Mouse (Mus musculus) embryonic facial prominence, embryonic 15.5 days (tissue): ENCODE data around the gene Nwd2. TPM values are rescaled to one million over a fixed set of nuclear protein-coding genes. Genes with fewer than 3 reads are reported as not detected.

Experiments used
- ATAC-seq: fragments of 200-750 bp; cut with Nextera tagmentation; 2 replicates; pipeline ENCODE4 v1.8.0; 2017; ENCODE audit warnings: low read depth, moderate TSS enrichment; ENCODE audit not compliant: insufficient number of reproducible peaks, low FRiP score, low TSS enrichment
- H3K27ac ChIP-seq: fragments of 300-500 bp; sonication (generic); replicated peaks from 2 replicates; pipeline ENCODE4 v1.5.1; 2015; ENCODE audit warnings: mild to moderate bottlenecking, inconsistent platforms
- H3K27me3 ChIP-seq: fragments of 300-500 bp; sonication (generic); 2 replicates; pipeline ENCODE4 v1.6.1; 2015; ENCODE audit warnings: inconsistent platforms
- H3K36me3 ChIP-seq: fragments of 300-500 bp; sonication (generic); 2 replicates; pipeline ENCODE4 v1.6.1; 2015; ENCODE audit warnings: mild to moderate bottlenecking, inconsistent platforms
- H3K4me1 ChIP-seq: fragments of 300-500 bp; sonication (generic); 2 replicates; pipeline ENCODE4 v1.6.1; 2015; ENCODE audit warnings: inconsistent platforms
- H3K4me2 ChIP-seq: fragments of 300-500 bp; sonication (generic); replicated peaks from 2 replicates; pipeline ENCODE4 v1.6.1; 2015; ENCODE audit warnings: mild to moderate bottlenecking, inconsistent platforms
- H3K4me3 ChIP-seq: fragments of 300-500 bp; sonication (generic); replicated peaks from 2 replicates; pipeline ENCODE4 v1.5.1; 2015; ENCODE audit warnings: mild to moderate bottlenecking, inconsistent platforms
- H3K9ac ChIP-seq: fragments of 300-500 bp; sonication (generic); 2 replicates; pipeline ENCODE4 v1.6.1; 2015; ENCODE audit warnings: inconsistent platforms
- H3K9me3 ChIP-seq: fragments of 300-500 bp; sonication (generic); replicated peaks from 2 replicates; pipeline ENCODE4 v1.6.1; 2016; ENCODE audit warnings: inconsistent platforms
- WGBS: fragments of 180-500 bp; shearing (Covaris S2); methylation state at CpG from one replicate; pipeline ENCODE4 v1.1.7; 2015; 5-methylcytosine and 5-hydroxymethylcytosine counted together
- polyA plus RNA-seq: library from polyadenylated mRNA; unstranded; fragments of >200 nt; fragmentation: Nextera tagmentation; extraction: Ambion mirVana; gene quantifications from 2 replicates; pipeline ENCODE4 v1.2.1, GENCODE M21; 2015

The Nwd2 gene
- polyA plus RNA-seq, 1 experiment from 2014 or later: 0.32 TPM

GRCm38 (mm10) chr5:63765886-63766285 lies 117.0 kb downstream of the Nwd2 start:
- ATAC-seq: no peak
- Histone ChIP-seq H3K9me3 (no peaks in the 10 kb centered on the region), H3K9ac (no peak overlapping the region), H3K36me3 (no peaks in the 10 kb centered on the region), H3K4me1 (peaks cover 8% of the 10 kb centered on the region; the same call in 1 of the 2 replicates), H3K27me3 (no peaks in the 10 kb centered on the region), H3K4me2 (no peak overlapping the region), H3K27ac (no peak overlapping the region), H3K4me3 (no peak overlapping the region)
- WGBS: 73% methylated on average over 4 of the region's 4 CpGs

- Histone ChIP-seq H3K9me3 (no peaks in the 10 kb centered on the region), H3K27me3 (no peaks in the 10 kb centered on the region), H3K36me3 (no peaks in the 10 kb centered on the region), H3K4me1 (peaks cover 8% of the 10 kb centered on the region; the same call in 1 of the 2 replicates), H3K4me2 (no peak overlapping the region), H3K4me3 (no peak overlapping the region), H3K9ac (no peak overlapping the region), H3K27ac (no peak overlapping the region)
- 36% methylated on average over 6 of the region's 6 CpGs for WGBS
- ATAC-seq: no peak
Measured at GRCm38 (mm10) chr5:63766715-63767114, 117.8 kb downstream of the Nwd2 start.

GRCm38 (mm10) chr5:63767464-63767863 lies 118.6 kb downstream of the Nwd2 start:
- H3K36me3 ChIP-seq: no peaks in the 10 kb centered on the region
- WGBS: 52% methylated on average over 8 of the region's 8 CpGs

GRCm38 (mm10) chr5:63768220-63768619 lies 119.3 kb downstream of the Nwd2 start:
- no peak overlapping the region for H3K9ac ChIP-seq
- H3K27ac ChIP-seq: no peak overlapping the region
- no peaks in the 10 kb centered on the region for H3K36me3 ChIP-seq
- H3K4me3 ChIP-seq: no peak overlapping the region
- H3K4me1 ChIP-seq: peaks cover 8% of the 10 kb centered on the region; the same call in 1 of the 2 replicates
- 67% methylated on average over 4 of the region's 4 CpGs for WGBS
- no peak for ATAC-seq
- H3K27me3 ChIP-seq: no peaks in the 10 kb centered on the region
- no peaks in the 10 kb centered on the region for H3K9me3 ChIP-seq
- H3K4me2 ChIP-seq: no peak overlapping the region

More at GRCm38 (mm10) chr5:63767464-63767863, 118.6 kb downstream of the Nwd2 start:
- H3K9me3 ChIP-seq: no peaks in the 10 kb centered on the region
- no peak overlapping the region for H3K27ac ChIP-seq
- 0 out of 2 replicates have a peak overlapping the region, but pooled peaks have one; percentile 0 for H3K4me3 ChIP-seq
- no peak overlapping the region for H3K9ac ChIP-seq
- H3K27me3 ChIP-seq: no peaks in the 10 kb centered on the region
- H3K4me1 ChIP-seq: peaks cover 8% of the 10 kb centered on the region; the same call in 1 of the 2 replicates
- H3K4me2 ChIP-seq: peak overlapping the region; percentile 18
- no peak for ATAC-seq

GRCm38 (mm10) chr5:63772971-63773370 lies 124.1 kb downstream of the Nwd2 start:
- ATAC-seq: no peak
- Histone ChIP-seq H3K9ac (no peak overlapping the region), H3K27ac (no peak overlapping the region), H3K4me2 (no peak overlapping the region), H3K4me3 (no peak overlapping the region), H3K9me3 (no peaks in the 10 kb centered on the region), H3K27me3 (no peaks in the 10 kb centered on the region), H3K36me3 (no peaks in the 10 kb centered on the region), H3K4me1 (peaks cover 3% of the 10 kb centered on the region; the same call in 1 of the 2 replicates)
- 79% methylated on average over 2 of the region's 2 CpGs for WGBS

- Histone ChIP-seq H3K36me3 (no peaks in the 10 kb centered on the region), H3K9ac (no peak overlapping the region), H3K27ac (no peak overlapping the region), H3K4me3 (no peak overlapping the region), H3K4me1 (no peaks in the 10 kb centered on the region), H3K4me2 (no peak overlapping the region), H3K27me3 (no peaks in the 10 kb centered on the region), H3K9me3 (no peaks in the 10 kb centered on the region)
- ATAC-seq: no peak
- 66% methylated on average over 1 of the region's 1 CpGs for WGBS
Measured at GRCm38 (mm10) chr5:63773603-63774002, 124.7 kb downstream of the Nwd2 start.

GRCm38 (mm10) chr5:63788156-63788826 lies 139.4 kb downstream of the Nwd2 start:
- ATAC-seq: no peak
- H3K4me2 ChIP-seq: no peak overlapping the region
- 77% methylated on average over 10 of the region's 10 CpGs for WGBS

GRCm38 (mm10) chr5:63811819-63812508 lies 163.1 kb downstream of the Nwd2 start, which contains the start of gene 0610040J01Rik:
Gene 0610040J01Rik, plus strand, starts transcription at chr5:63812363.
- no peaks in the 10 kb centered on the region for H3K36me3 ChIP-seq
- H3K27ac ChIP-seq: no peak within 1 kb of the TSS
- 2% methylated on average over 42 of the region's 42 CpGs for WGBS

More at GRCm38 (mm10) chr5:63788156-63788826, 139.4 kb downstream of the Nwd2 start:
- H3K4me3 ChIP-seq: no peak overlapping the region
- H3K9ac ChIP-seq: no peak overlapping the region
- H3K4me1 ChIP-seq: no peaks in the 10 kb centered on the region
- no peaks in the 10 kb centered on the region for H3K36me3 ChIP-seq
- H3K9me3 ChIP-seq: no peaks in the 10 kb centered on the region
- H3K27me3 ChIP-seq: no peaks in the 10 kb centered on the region
- H3K27ac ChIP-seq: no peak overlapping the region

GRCm38 (mm10) chr5:63812509-63812865 lies 163.6 kb downstream of the Nwd2 start:
- H3K27me3 ChIP-seq: peaks cover 19% of the 10 kb centered on the region
- H3K4me2 ChIP-seq: peak overlapping the region; percentile 98
- 0 out of 2 replicates have a peak, but pooled peaks cover 10% of the 10 kb centered on the region for H3K4me1 ChIP-seq
- no peak for ATAC-seq
- WGBS: 1% methylated on average over 26 of the region's 26 CpGs
- H3K9ac ChIP-seq: peak overlapping the region; percentile 29; the same call in 1 of the 2 replicates
- H3K9me3 ChIP-seq: no peaks in the 10 kb centered on the region
- H3K4me3 ChIP-seq: peak overlapping the region; percentile 56
- H3K36me3 ChIP-seq: no peaks in the 10 kb centered on the region
- no peak overlapping the region for H3K27ac ChIP-seq

More at GRCm38 (mm10) chr5:63811819-63812508, 163.1 kb downstream of the Nwd2 start, which contains the start of gene 0610040J01Rik:
- Histone ChIP-seq H3K27me3 (peaks cover 19% of the 10 kb centered on the region), H3K9me3 (no peaks in the 10 kb centered on the region), H3K4me2 (peak within 1 kb of the TSS; percentile 98), H3K9ac (peak within 1 kb of the TSS; percentile 29; the same call in 1 of the 2 replicates), H3K4me3 (peak within 1 kb of the TSS; percentile 56), H3K4me1 (0 out of 2 replicates have a peak, but pooled peaks cover 10% of the 10 kb centered on the region)
- ATAC-seq: peak; percentile 79

GRCm38 (mm10) chr5:63816643-63817042 lies 167.7 kb downstream of the Nwd2 start:
- Histone ChIP-seq H3K36me3 (no peaks in the 10 kb centered on the region), H3K4me1 (0 out of 2 replicates have a peak, but pooled peaks cover 10% of the 10 kb centered on the region), H3K4me3 (no peak overlapping the region), H3K9me3 (no peaks in the 10 kb centered on the region), H3K27me3 (peaks cover 17% of the 10 kb centered on the region), H3K27ac (no peak overlapping the region), H3K4me2 (no peak overlapping the region), H3K9ac (no peak overlapping the region)
- 88% methylated on average over 7 of the region's 7 CpGs for WGBS
- ATAC-seq: no peak

GRCm38 (mm10) chr5:63817270-63817669 lies 168.4 kb downstream of the Nwd2 start:
- Histone ChIP-seq H3K4me3 (no peak overlapping the region), H3K27ac (no peak overlapping the region), H3K4me1 (0 out of 2 replicates have a peak, but pooled peaks cover 4% of the 10 kb centered on the region), H3K36me3 (no peaks in the 10 kb centered on the region), H3K4me2 (no peak overlapping the region), H3K9ac (no peak overlapping the region), H3K9me3 (no peaks in the 10 kb centered on the region), H3K27me3 (peaks cover 11% of the 10 kb centered on the region)
- ATAC-seq: no peak
- WGBS: 70% methylated on average over 5 of the region's 5 CpGs
